15 mouse cellular contexts compared by ENCODE assay signal in the genomic region with DNA sequence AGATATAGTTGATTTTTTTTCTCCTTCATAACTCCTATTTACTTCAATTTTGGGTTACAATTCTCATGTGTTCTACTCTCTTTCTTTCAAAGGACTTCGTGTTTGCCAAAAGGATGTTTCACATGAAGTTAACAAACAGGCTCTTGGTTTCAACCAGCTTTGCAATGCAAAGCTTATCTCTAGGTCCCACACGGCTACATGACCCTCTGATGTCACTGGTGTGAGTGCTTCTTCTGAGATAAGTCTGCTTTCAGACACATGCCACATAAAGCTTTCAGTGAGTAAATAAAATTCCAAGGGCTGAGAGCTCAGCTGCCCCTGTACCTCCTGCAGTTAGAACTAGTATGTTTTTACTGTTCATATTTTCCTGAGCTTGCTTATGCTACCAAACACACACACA. TPM values are rescaled to one million over a fixed set of nuclear protein-coding genes. Genes with fewer than 3 reads are reported as not detected.
DNase-seq lines count a peak whose midpoint lies in the region; ATAC-seq and TF ChIP-seq lines count a peak whose summit lies in the region.
"Had no signal": no experiment of that assay in that cellular context is flagged by ENCODE, and none has a peak within 500 bp of the region (broad histone marks: within the 10 kb centered on the region; RNA-seq: fewer than 3 reads in every experiment).

No protein-coding gene starts in this region.

- no peak overlapping the region for H3K4me3 ChIP-seq in intestine, embryonic 15.5 days (replicated peaks)
- no peak overlapping the region for H3K4me3 ChIP-seq in intestine, postnatal 0 days (ENCODE audit: low read depth, low read length)
- H3K4me3 ChIP-seq in liver, embryonic 11.5 days (ENCODE audit: low read depth, low read length) = no peak overlapping the region
- H3K4me3 ChIP-seq: heart, embryonic 15.5 days; midbrain, embryonic 12.5 days; neural tube, embryonic 12.5 days had no signal

- H3K9ac ChIP-seq in intestine, embryonic 15.5 days = no peak overlapping the region
- no peak overlapping the region for H3K9ac ChIP-seq in intestine, postnatal 0 days (ENCODE audit: low read depth, low read length)
- no peak overlapping the region for H3K9ac ChIP-seq in liver, embryonic 11.5 days (ENCODE audit: low read depth, low read length)
- H3K9ac ChIP-seq: heart, embryonic 15.5 days; midbrain, embryonic 12.5 days; neural tube, embryonic 12.5 days had no signal

- H3K36me3 ChIP-seq in intestine, embryonic 15.5 days = no peaks in the 10 kb centered on the region
- no peaks in the 10 kb centered on the region for H3K36me3 ChIP-seq in intestine, postnatal 0 days (ENCODE audit: control insufficient read depth, insufficient read depth)
- no peaks in the 10 kb centered on the region for H3K36me3 ChIP-seq in liver, embryonic 11.5 days (ENCODE audit: control insufficient read depth, insufficient read depth, low read length)
- H3K36me3 ChIP-seq: heart, embryonic 15.5 days; midbrain, embryonic 12.5 days; neural tube, embryonic 12.5 days had no signal

- DNase-seq in MEL-GATA-1-ER (ENCODE audit: extremely low read depth, low read depth) = peak; percentile 87
- no peak for DNase-seq in liver, embryonic 11.5 days (ENCODE audit: low spot score)
- DNase-seq in spleen, postnatal 36 days (ENCODE audit: low spot score in 2 of 2) = peak; percentile 58 to 77
- no peak for DNase-seq in adrenal gland, postnatal 10 days
- no peak for DNase-seq in adipocyte (ENCODE audit: low spot score)
- no peak for DNase-seq in layer of hippocampus, adult 8-10 months (ENCODE audit: low spot score in 2 of 2)
- DNase-seq: adrenal gland, postnatal 36 days; cerebellum, postnatal 25 days; kidney, adult 11 months; retina, postnatal 1 day had no signal

- no peaks in the 10 kb centered on the region for H3K9me3 ChIP-seq in intestine, embryonic 15.5 days
- H3K9me3 ChIP-seq in intestine, postnatal 0 days (ENCODE audit: control insufficient read depth) = no peaks in the 10 kb centered on the region
- no peaks in the 10 kb centered on the region for H3K9me3 ChIP-seq in liver, embryonic 11.5 days (ENCODE audit: control insufficient read depth, low read length)
- H3K9me3 ChIP-seq: heart, embryonic 15.5 days; midbrain, embryonic 12.5 days; neural tube, embryonic 12.5 days had no signal

- peak; percentile 75; the same call in 1 of the 2 replicates for ATAC-seq in intestine, embryonic 15.5 days
- ATAC-seq in intestine, postnatal 0 days = no peak
- peak; percentile 95 for ATAC-seq in liver, embryonic 11.5 days (replicated peaks; ENCODE audit: low FRiP score)

- TF ChIP-seq CTCF in intestine, postnatal 0 days (IDR thresholded peaks at IDR 0.05; ENCODE audit: low read depth) = no peak

- H3K27ac ChIP-seq in intestine, embryonic 15.5 days = no peak overlapping the region
- no peak overlapping the region for H3K27ac ChIP-seq in intestine, postnatal 0 days (ENCODE audit: low read depth, low read length)
- peak overlapping the region; percentile 97 for H3K27ac ChIP-seq in liver, embryonic 11.5 days (ENCODE audit: low read depth, low read length)
- H3K27ac ChIP-seq: heart, embryonic 15.5 days; midbrain, embryonic 12.5 days; neural tube, embryonic 12.5 days had no signal

- H3K4me1 ChIP-seq in intestine, embryonic 15.5 days (replicated peaks) = no peaks in the 10 kb centered on the region
- H3K4me1 ChIP-seq in intestine, postnatal 0 days (replicated peaks; ENCODE audit: control insufficient read depth, insufficient read depth, low read length) = no peaks in the 10 kb centered on the region
- peaks cover 21% of the 10 kb centered on the region for H3K4me1 ChIP-seq in liver, embryonic 11.5 days (replicated peaks; ENCODE audit: control insufficient read depth, insufficient read depth, low read length)
- H3K4me1 ChIP-seq: midbrain, embryonic 12.5 days; neural tube, embryonic 12.5 days had no signal

- 32% methylated on average over 2 of the region's 2 CpGs for WGBS in intestine, embryonic 15.5 days
- WGBS in intestine, postnatal 0 days = 25% methylated on average over 2 of the region's 2 CpGs
- WGBS in liver, embryonic 11.5 days = 21% methylated on average over 2 of the region's 2 CpGs

- H3K4me2 ChIP-seq in intestine, embryonic 15.5 days (replicated peaks) = no peak overlapping the region
- no peak overlapping the region for H3K4me2 ChIP-seq in intestine, postnatal 0 days (replicated peaks; ENCODE audit: low read depth)
- H3K4me2 ChIP-seq in liver, embryonic 11.5 days = peak overlapping the region; percentile 56
- H3K4me2 ChIP-seq: heart, embryonic 15.5 days; midbrain, embryonic 12.5 days; neural tube, embryonic 12.5 days had no signal

- H3K27me3 ChIP-seq in intestine, embryonic 15.5 days (replicated peaks) = no peaks in the 10 kb centered on the region
- H3K27me3 ChIP-seq in intestine, postnatal 0 days (replicated peaks; ENCODE audit: control insufficient read depth, insufficient read depth, low read length) = no peaks in the 10 kb centered on the region
- no peaks in the 10 kb centered on the region for H3K27me3 ChIP-seq in liver, embryonic 11.5 days (replicated peaks; ENCODE audit: control insufficient read depth, insufficient read depth, low read length)
- H3K27me3 ChIP-seq: heart, embryonic 15.5 days; midbrain, embryonic 12.5 days; neural tube, embryonic 12.5 days had no signal

RNA-seq across cellular contexts. Expression of a gene that starts 18.1 kb away (rescaled TPM):
- polyA plus RNA-seq in intestine, embryonic 15.5 days (2015; fragmentation: Nextera tagmentation; extraction: Ambion mirVana) = 14.0 and 21.9 TPM in 2 replicates
- polyA plus RNA-seq in intestine, postnatal 0 days (2015; fragmentation: Nextera tagmentation; extraction: Ambion mirVana) = 41.6 and 43.1 TPM in 2 replicates
- polyA plus RNA-seq in liver, embryonic 11.5 days (2014; fragmentation: Nextera tagmentation; extraction: Ambion mirVana) = 16.7 and 22.3 TPM in 2 replicates
- 10 to 100 TPM; 32.9 to 34.0 TPM for total RNA-seq in adrenal gland, postnatal 10 days (2021)
- total RNA-seq in layer of hippocampus, adult 8-10 months (2022) = 10 to 100 TPM; 35.1 to 45.5 (median 39.0) TPM

Comparison
In these comparisons a context has a peak if more than half of its experiments do, and no peak if none do; other contexts are left out.
1. DNase-seq: peak in MEL-GATA-1-ER (single experiment) and spleen, postnatal 36 days (2 of 2); none in liver, embryonic 11.5 days (single experiment), adrenal gland, postnatal 10 days (single experiment), adipocyte (single experiment) and layer of hippocampus, adult 8-10 months (0 of 2).